Mouse (Mus musculus): Measurements from ENCODE around the gene Tor3a.

Tor3a gene

GRCm38 (mm10) chr1:156635148-156635547 is 39.0 kb downstream of the Tor3a start:
- DNase-seq (ENCODE audit: low spot score in 2 of 2): no peak

- no peak for DNase-seq (ENCODE audit: low spot score in 2 of 2)
Measured at GRCm38 (mm10) chr1:156633095-156633494, 41.1 kb downstream of the Tor3a start.

GRCm38 (mm10) chr1:156630965-156631364 is 43.2 kb downstream of the Tor3a start:
- DNase-seq (ENCODE audit: low spot score in 2 of 2): no peak

GRCm38 (mm10) chr1:156629984-156630383 is 44.2 kb downstream of the Tor3a start:
- DNase-seq (ENCODE audit: low spot score in 2 of 2): no peak

GRCm38 (mm10) chr1:156626729-156627128 is 47.4 kb downstream of the Tor3a start:
- no peak for DNase-seq (ENCODE audit: low spot score in 2 of 2)

- no peak for DNase-seq (ENCODE audit: low spot score in 2 of 2)
Measured at GRCm38 (mm10) chr1:156624231-156624630, 49.9 kb downstream of the Tor3a start.

- no peak for DNase-seq (ENCODE audit: low spot score in 2 of 2)
Measured at GRCm38 (mm10) chr1:156620951-156621350, 53.2 kb downstream of the Tor3a start.

GRCm38 (mm10) chr1:156620292-156620909 is 53.8 kb downstream of the Tor3a start:
- DNase-seq (ENCODE audit: low spot score in 2 of 2): no peak

GRCm38 (mm10) chr1:156617811-156618210 is 56.3 kb downstream of the Tor3a start:
- DNase-seq (ENCODE audit: low spot score in 2 of 2): no peak

GRCm38 (mm10) chr1:156616989-156617598 is 57.1 kb downstream of the Tor3a start:
- no peak for DNase-seq (ENCODE audit: low spot score in 2 of 2)

- DNase-seq (ENCODE audit: low spot score in 2 of 2): no peak
Measured at GRCm38 (mm10) chr1:156615381-156616133, 58.6 kb downstream of the Tor3a start.

GRCm38 (mm10) chr1:156614710-156615109 is 59.4 kb downstream of the Tor3a start:
- no peak for DNase-seq (ENCODE audit: low spot score in 2 of 2)

- peak; percentile 28 to 29 for DNase-seq (ENCODE audit: low spot score in 2 of 2)
Measured at GRCm38 (mm10) chr1:156613855-156614530, 60.2 kb downstream of the Tor3a start.

- no peak for DNase-seq (ENCODE audit: low spot score in 2 of 2)
Measured at GRCm38 (mm10) chr1:156610257-156610656, 63.9 kb downstream of the Tor3a start.

- DNase-seq (ENCODE audit: low spot score in 2 of 2): no peak
Measured at GRCm38 (mm10) chr1:156608496-156608895, 65.7 kb downstream of the Tor3a start.

GRCm38 (mm10) chr1:156605940-156606339 is 68.2 kb downstream of the Tor3a start:
- no peak for DNase-seq (ENCODE audit: low spot score in 2 of 2)

- no peak for DNase-seq (ENCODE audit: low spot score in 2 of 2)
Measured at GRCm38 (mm10) chr1:156605094-156605866, 68.9 kb downstream of the Tor3a start.

Measured in frontal cortex, postnatal 25 days (tissue).